Mouse (Mus musculus) hindbrain, embryonic 13.5 days (tissue): ENCODE results near the gene Man1c1. TPM values are rescaled to one million over a fixed set of nuclear protein-coding genes. Genes with fewer than 3 reads are reported as not detected.

ENCODE experiments used
- ATAC-seq: fragments of 200-750 bp; cut with Nextera tagmentation; 2 replicates; pipeline ENCODE4 v1.8.0; 2017; ENCODE audit warnings: moderate TSS enrichment; ENCODE audit not compliant: low FRiP score
- H3K27ac ChIP-seq: fragments of 300-500 bp; sonication (generic); 2 replicates; pipeline ENCODE4 v1.5.1; 2015; ENCODE audit warnings: inconsistent platforms, mild to moderate bottlenecking, moderate library complexity
- H3K27me3 ChIP-seq: fragments of 300-500 bp; sonication (generic); 2 replicates; pipeline ENCODE4 v1.6.1; 2015; ENCODE audit warnings: mild to moderate bottlenecking, inconsistent platforms
- H3K36me3 ChIP-seq: fragments of 300-500 bp; sonication (generic); 2 replicates; pipeline ENCODE4 v1.6.1; 2015; ENCODE audit warnings: mild to moderate bottlenecking, inconsistent platforms
- H3K4me1 ChIP-seq: fragments of 300-500 bp; sonication (generic); replicated peaks from 2 replicates; pipeline ENCODE4 v1.6.1; 2015; ENCODE audit warnings: inconsistent platforms
- H3K4me2 ChIP-seq: fragments of 300-500 bp; sonication (generic); 2 replicates; pipeline ENCODE4 v1.6.1; 2015; ENCODE audit warnings: inconsistent platforms, mild to moderate bottlenecking, moderate library complexity
- H3K4me3 ChIP-seq: fragments of 300-500 bp; sonication (generic); 2 replicates; pipeline ENCODE4 v1.5.1; 2015; ENCODE audit warnings: mild to moderate bottlenecking, inconsistent platforms
- H3K9ac ChIP-seq: fragments of 300-500 bp; sonication (generic); 2 replicates; pipeline ENCODE4 v1.6.1; 2015; ENCODE audit warnings: mild to moderate bottlenecking, inconsistent platforms
- H3K9me3 ChIP-seq: fragments of 300-500 bp; sonication (generic); 2 replicates; pipeline ENCODE4 v1.6.1; 2016; ENCODE audit warnings: inconsistent platforms
- WGBS: fragments of 180-500 bp; shearing (Covaris S2); methylation state at CpG from one replicate; pipeline ENCODE4 v1.1.7; 2015; 5-methylcytosine and 5-hydroxymethylcytosine counted together
- polyA plus RNA-seq: library from polyadenylated mRNA; unstranded; fragments of >200 nt; fragmentation: Nextera tagmentation; extraction: Ambion mirVana; gene quantifications from 2 replicates; pipeline ENCODE4 v1.2.1, GENCODE M21; 2015

Gene Man1c1
- polyA plus RNA-seq, 1 experiment from 2014 or later = 3.8 TPM

DNA sequence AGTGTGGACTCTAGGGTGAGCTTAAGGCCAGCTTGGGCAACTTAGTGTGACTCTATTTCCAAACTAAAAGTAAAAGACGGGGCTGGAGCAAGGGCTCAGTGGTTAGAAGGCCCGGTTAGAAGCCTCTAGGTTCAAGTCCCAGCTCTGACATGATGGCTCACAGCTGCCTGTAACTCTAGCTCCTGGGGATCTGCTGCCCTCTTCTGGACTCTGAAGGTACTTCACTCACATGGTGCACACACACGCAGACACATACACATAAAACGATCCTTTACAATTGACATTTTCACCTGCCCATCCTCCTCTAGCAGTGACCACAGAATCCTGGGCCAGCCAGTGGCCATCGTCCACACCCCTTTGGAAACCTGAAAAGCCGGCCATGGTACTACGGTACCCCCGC lies 154.2 kb downstream of the Man1c1 start:
- ATAC-seq = no peak
- Histone ChIP-seq H3K4me2 (no peak overlapping the region), H3K4me3 (no peak overlapping the region), H3K4me1 (peaks cover 46% of the 10 kb centered on the region), H3K9me3 (peaks cover 8% of the 10 kb centered on the region), H3K36me3 (peaks cover 40% of the 10 kb centered on the region), H3K27me3 (no peaks in the 10 kb centered on the region), H3K9ac (no peak overlapping the region), H3K27ac (no peak overlapping the region)
- 96% methylated on average over 8 of the region's 8 CpGs for WGBS

DNA sequence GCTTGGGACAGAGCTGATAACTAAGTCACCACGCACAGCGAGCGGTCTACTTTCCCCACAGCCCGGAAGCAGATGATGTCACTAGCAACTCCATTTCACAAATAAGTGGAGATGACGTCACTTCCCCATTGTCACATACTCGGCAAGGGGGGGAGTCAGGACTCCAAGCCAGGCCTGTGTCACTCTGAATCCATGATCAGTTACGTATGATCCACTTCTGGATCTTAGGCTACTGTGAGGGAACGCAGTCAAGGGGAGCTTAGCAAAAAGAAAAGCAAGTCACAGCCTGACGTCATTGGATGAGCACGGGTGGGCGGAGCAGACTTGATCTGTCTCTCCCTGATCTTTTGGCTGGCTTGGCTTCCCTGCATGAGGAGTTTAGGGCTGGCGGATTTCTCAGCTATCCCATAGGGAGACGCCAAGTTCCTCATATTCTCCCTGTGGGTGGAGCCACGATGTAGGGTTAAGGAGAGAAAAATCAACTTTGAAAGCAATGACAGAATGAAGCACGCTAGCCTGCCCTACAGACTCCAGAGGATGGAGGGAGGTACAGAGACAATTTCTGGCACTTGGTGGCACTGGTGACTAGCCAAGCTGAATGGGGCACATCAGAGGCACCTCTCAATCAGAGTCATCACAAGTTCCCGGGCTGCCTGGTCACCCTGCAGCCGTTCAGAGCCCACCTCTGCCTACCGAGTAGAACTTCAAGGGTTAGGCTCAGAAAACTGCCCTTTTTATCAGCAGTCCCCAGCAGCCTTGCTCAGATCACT lies 155.7 kb downstream of the Man1c1 start:
- peaks cover 55% of the 10 kb centered on the region for H3K36me3 ChIP-seq

DNA sequence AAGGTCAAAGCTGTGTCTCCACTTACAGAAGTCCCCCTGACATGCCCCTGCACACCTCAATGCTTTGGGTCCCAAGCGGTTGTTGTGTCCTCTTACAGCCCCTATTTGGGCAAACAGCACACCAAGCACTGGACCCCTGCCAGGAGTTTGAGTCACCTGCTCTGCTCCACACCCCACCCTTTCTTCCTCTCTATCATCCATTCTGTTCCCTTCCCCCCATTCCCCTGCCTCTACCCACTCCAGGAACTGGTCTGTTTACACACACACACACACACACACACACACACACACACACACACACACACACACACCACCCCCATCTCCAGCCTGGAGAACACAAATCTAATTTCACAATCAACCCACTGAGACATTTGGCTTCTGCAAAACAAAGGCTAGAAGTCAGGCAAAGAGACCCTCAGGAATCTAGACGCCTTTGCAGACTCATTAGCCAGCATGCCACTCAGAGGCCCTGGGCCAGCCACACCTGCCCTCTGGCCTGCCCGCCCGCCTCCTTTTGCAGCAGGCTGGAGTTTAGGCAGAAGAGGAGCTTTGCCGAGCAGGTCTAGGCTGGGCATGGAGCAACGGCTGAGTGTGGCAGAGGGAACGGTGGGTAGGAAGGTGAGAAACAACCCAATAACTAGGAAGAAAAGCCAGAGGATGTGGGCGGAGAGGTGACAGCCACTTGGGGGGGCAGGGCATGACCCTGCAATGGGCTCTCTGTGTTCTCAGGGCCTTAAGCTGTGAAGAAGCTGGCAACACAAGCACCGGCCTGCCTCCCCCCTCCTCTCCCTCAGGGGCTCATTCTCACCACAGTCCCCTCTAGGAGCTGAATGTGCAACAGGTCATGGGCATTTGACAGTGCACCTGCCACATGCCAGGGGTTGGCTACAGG lies 157.0 kb downstream of the Man1c1 start:
- H3K27ac ChIP-seq = no peak overlapping the region; the same call in 1 of the 2 replicates
- peaks cover 67% of the 10 kb centered on the region for H3K36me3 ChIP-seq
- no peak for ATAC-seq
- 70% methylated on average over 9 of the region's 9 CpGs for WGBS
- H3K9ac ChIP-seq = peak overlapping the region; percentile 43; the same call in 1 of the 2 replicates
- no peak overlapping the region for H3K4me3 ChIP-seq
- no peaks in the 10 kb centered on the region for H3K27me3 ChIP-seq
- H3K4me2 ChIP-seq = no peak overlapping the region
- H3K9me3 ChIP-seq = peaks cover 8% of the 10 kb centered on the region
- peaks cover 41% of the 10 kb centered on the region for H3K4me1 ChIP-seq

More for the DNA sequence above, 155.7 kb downstream of the Man1c1 start:
- H3K27ac ChIP-seq = no peak overlapping the region
- no peak for ATAC-seq
- H3K27me3 ChIP-seq = no peaks in the 10 kb centered on the region
- peak overlapping the region; percentile 46; the same call in 1 of the 2 replicates for H3K9ac ChIP-seq
- H3K4me2 ChIP-seq = no peak overlapping the region
- H3K9me3 ChIP-seq = peaks cover 8% of the 10 kb centered on the region
- peaks cover 46% of the 10 kb centered on the region for H3K4me1 ChIP-seq
- no peak overlapping the region for H3K4me3 ChIP-seq
- 73% methylated on average over 18 of the region's 18 CpGs for WGBS

DNA sequence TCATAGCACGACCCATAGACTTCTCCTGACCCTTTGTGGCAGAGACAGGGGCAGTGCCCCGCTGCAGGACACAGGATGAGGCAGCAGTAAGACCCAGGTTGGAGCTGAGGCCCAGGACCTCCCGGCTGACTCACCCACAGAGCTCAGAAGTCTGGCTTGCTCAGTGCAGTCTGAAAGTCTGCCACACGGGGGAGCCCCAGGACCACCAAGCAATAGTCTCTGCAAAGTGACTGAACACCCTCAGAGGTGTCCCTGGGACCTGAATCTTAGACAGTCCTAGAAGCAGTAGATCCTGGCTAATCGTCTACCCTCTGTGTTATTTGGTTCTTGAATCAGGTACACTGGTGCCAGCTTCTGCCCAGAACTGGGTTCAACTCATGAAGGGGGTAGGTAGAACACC lies 160.8 kb downstream of the Man1c1 start:
- H3K36me3 ChIP-seq = peaks cover 89% of the 10 kb centered on the region
- no peaks in the 10 kb centered on the region for H3K27me3 ChIP-seq
- ATAC-seq = peak; percentile 73
- WGBS = 15% methylated on average over 5 of the region's 5 CpGs
- H3K27ac ChIP-seq = no peak overlapping the region
- H3K4me1 ChIP-seq = peaks cover 19% of the 10 kb centered on the region
- H3K9ac ChIP-seq = no peak overlapping the region
- H3K4me2 ChIP-seq = no peak overlapping the region
- no peak overlapping the region for H3K4me3 ChIP-seq
- H3K9me3 ChIP-seq = no peaks in the 10 kb centered on the region

DNA sequence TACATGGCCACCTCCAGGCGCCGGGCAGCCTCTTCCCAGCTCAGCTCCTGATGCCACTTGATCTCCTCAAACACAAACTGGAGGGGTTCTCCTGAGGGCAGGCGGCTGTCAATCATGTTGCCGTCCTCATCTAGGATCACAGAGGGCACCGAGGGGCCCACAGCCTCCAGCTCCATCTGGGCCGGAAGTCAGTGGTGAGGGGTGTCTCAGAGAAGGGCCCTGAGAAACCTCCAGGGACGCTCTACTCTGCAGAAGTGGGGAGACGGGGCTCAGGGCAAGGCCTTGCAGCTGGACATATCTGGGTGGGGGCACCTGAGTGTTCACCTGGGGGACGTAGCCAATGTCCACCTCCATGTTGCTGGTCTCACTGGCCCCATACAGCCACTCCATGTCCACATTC lies 161.4 kb downstream of the Man1c1 start:
- no peak overlapping the region for H3K9ac ChIP-seq
- H3K27ac ChIP-seq = no peak overlapping the region
- peaks cover 88% of the 10 kb centered on the region for H3K36me3 ChIP-seq
- no peaks in the 10 kb centered on the region for H3K27me3 ChIP-seq
- peaks cover 13% of the 10 kb centered on the region for H3K4me1 ChIP-seq
- H3K9me3 ChIP-seq = no peaks in the 10 kb centered on the region
- WGBS = 96% methylated on average over 9 of the region's 9 CpGs
- H3K4me3 ChIP-seq = no peak overlapping the region
- no peak overlapping the region for H3K4me2 ChIP-seq
- ATAC-seq = no peak

DNA sequence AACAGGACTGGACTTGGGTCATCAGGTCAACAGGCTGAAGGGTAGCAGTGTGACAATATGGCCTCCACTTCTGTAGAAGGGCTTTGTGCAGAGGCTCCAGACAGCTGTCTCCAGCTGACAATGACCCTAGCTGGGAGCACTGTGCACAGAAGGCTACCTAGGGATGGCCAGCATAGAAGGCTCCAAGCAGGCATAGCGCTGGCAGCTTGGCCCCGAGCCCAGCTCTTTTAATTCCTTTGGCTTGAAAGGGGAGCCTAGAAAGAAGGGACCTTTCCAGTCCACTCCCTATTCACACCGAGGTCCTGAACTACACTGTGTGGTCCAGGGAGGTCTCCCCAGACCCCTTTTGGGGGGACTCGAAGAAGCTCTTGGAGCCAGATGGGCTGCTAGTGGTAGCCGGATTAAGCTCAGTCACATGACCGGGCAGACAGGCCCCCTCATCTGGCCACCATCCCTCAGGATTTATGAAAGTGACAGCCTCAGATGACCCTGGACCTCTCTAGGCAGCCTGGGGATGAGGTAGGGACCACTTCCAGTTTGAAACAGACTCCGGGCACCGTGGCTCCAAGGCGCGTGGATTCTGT lies 165.0 kb downstream of the Man1c1 start:
- Histone ChIP-seq H3K9me3 (no peaks in the 10 kb centered on the region), H3K9ac (no peak overlapping the region), H3K4me3 (no peak overlapping the region), H3K27me3 (no peaks in the 10 kb centered on the region), H3K4me2 (no peak overlapping the region), H3K27ac (no peak overlapping the region), H3K4me1 (peaks cover 14% of the 10 kb centered on the region), H3K36me3 (peaks cover 57% of the 10 kb centered on the region)
- no peak for ATAC-seq
- 90% methylated on average over 10 of the region's 10 CpGs for WGBS

DNA sequence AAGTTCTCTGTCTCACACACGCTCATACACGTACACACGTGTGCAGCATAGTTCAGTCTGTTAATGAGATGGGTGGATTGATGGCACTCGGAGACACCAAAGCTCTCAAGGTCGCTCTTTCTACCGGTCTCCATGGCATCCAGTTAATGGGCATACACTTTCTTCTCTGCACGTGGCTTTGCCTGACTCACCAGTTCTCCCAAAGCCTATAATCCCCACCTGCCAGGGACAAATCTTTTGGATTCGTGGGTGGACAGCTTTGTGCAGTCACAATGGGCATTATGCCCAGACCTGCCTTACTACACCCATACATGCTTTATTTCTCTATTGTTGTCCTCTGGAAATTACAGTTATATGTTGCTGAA lies 168.3 kb downstream of the Man1c1 start:
- WGBS = 10% methylated on average over 8 of the region's 8 CpGs
- Histone ChIP-seq H3K36me3 (peaks cover 41% of the 10 kb centered on the region), H3K27me3 (no peaks in the 10 kb centered on the region), H3K4me3 (peak overlapping the region; percentile 99), H3K9ac (peak overlapping the region; percentile 64), H3K27ac (peak overlapping the region; percentile 74), H3K4me2 (peak overlapping the region; percentile 95), H3K4me1 (peaks cover 30% of the 10 kb centered on the region), H3K9me3 (no peaks in the 10 kb centered on the region)
- ATAC-seq = peak; percentile 32; the same call in 1 of the 2 replicates

DNA sequence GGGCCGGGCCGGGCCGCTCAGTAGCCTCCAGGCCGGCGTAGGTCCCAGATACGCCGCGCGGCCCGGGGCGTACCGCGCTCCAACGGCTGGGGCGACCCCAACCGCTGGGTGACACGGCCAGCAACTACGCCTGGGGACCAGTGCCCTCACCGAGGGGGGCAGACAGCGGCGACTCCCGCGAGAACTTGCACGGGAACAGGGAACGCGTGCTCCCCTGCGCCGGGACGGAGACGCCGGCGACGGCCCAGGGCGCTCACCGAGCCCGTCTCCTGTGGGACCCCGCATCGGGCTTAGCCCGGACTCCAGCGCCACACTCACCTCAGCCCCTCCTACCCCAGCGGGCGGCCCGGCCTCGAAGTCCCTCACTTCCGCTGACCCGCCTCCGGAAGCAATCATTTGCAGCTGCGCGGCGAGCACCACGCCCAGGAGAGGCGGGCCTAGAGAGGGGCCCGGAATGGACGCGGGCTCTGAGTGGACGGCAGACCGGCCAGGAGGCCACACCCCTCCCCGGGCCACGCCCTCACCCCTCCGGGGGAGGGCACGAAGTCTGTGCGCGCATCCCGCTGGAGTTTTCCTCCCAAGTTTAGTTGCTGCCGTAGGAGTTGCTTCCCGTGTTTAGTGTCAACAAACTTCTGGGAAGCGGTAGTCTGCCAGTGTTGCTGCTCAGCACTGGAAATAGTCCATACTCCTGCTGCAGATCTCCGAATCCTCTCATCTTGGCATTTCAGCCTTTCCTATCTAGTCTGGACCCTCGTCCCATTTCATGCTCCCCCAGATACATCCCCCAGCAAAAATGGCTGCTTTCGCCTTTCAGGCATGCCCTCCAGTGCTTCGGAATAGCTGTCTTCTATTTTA lies 168.9 kb downstream of the Man1c1 start, which contains the start of gene Mtfr1l:
Gene Mtfr1l, minus strand, starts transcription at position 456 of the 855 bp plus-strand sequence.
- H3K4me1 ChIP-seq = peaks cover 30% of the 10 kb centered on the region

DNA sequence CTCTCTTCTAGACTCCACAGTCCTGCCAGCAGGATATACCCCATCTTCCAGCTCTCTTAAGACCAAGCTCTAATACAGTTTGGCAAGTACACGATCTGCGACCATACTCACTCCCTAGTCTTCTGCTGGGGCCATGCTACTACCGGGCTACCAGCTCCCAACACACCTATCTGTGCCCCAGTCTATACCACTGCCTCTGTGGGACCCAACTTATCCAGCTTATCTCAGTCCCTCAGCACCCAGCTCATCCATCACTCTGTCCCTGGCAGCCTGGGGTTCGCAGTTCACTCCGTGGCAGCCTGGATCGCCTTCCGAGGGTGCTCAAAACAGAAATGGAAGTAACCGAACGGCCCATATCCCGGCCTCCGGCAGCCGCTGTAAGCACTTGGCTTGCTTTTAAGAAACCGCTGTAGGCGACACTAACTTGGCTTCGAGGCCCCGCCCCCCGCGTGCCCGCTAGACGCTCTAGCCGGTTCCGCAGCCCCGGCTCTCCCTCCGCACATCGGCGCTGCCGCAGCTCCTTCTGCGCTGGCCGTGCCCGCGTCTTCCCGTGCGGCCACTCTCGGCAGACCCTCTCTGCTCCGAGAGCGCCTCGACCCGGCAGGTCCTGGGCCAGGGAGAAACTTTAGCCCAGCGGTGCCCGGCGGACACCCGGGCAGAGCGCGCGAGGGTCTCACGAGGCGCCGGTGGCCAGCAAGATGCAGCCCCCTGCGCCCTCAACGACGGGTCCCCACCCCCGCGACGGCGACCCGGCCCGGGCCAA lies 169.8 kb downstream of the Man1c1 start:
- 2% methylated on average over 57 of the region's 57 CpGs for WGBS
- Histone ChIP-seq H3K27ac (peak overlapping the region; percentile 90), H3K4me3 (peak overlapping the region; percentile 99), H3K4me2 (peak overlapping the region; percentile 95), H3K9me3 (no peaks in the 10 kb centered on the region), H3K9ac (peak overlapping the region; percentile 91), H3K27me3 (no peaks in the 10 kb centered on the region), H3K4me1 (peaks cover 30% of the 10 kb centered on the region), H3K36me3 (peaks cover 41% of the 10 kb centered on the region)
- no peak; the same call in 1 of the 2 replicates for ATAC-seq

More for the DNA sequence above, 168.9 kb downstream of the Man1c1 start, which contains the start of gene Mtfr1l:
- peak within 1 kb of the TSS; percentile 90 for H3K27ac ChIP-seq
- peaks cover 41% of the 10 kb centered on the region for H3K36me3 ChIP-seq
- no peaks in the 10 kb centered on the region for H3K27me3 ChIP-seq
- peak within 1 kb of the TSS; percentile 95 for H3K4me2 ChIP-seq
- peak within 1 kb of the TSS; percentile 91 for H3K9ac ChIP-seq
- no peaks in the 10 kb centered on the region for H3K9me3 ChIP-seq
- peak within 1 kb of the TSS; percentile 99 for H3K4me3 ChIP-seq
- WGBS = under 1% methylated on average over 70 of the region's 71 CpGs
- ATAC-seq = peak; percentile 96

DNA sequence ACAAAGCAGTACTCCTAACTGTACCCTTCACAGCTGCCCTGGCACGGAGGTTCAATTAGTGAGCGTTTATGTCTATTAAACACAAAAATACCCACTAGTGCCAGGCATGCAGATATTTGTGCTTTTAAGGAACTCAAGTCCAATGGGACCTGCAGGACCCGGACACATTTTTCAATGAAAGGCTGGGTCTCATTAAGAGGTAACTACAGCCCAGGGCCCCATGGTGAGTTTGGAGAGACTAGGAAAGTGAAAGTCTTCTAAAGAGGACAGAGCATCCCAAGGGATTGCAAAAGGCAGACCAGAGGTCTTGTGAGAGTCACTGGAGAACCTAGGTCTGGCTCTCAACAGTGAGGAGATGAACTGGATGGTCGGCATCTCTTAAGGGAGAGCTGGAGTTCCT lies 170.7 kb downstream of the Man1c1 start:
- peak overlapping the region; percentile 91 for H3K9ac ChIP-seq
- H3K4me3 ChIP-seq = peak overlapping the region; percentile 99

DNA sequence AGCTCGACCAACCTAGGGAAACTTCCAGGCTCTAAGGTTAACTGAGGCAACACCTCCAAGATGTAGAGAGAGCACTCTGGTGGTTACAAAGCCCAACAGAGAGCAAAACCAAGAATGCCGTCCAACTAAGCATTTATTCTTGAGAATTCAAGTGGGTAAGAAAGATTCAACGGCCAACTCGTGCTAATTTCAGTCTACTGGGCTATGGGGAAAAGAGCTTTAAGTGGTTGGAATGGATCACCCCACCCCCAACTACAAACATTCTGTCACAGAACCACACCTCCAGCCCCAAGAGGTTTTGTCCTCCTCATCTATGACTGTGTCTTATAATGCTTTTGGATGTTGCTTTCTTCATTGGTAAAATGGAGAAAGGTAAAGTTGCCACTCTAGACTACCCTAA lies 171.2 kb downstream of the Man1c1 start:
- Histone ChIP-seq H3K36me3 (peaks cover 42% of the 10 kb centered on the region), H3K4me2 (no peak overlapping the region), H3K9me3 (no peaks in the 10 kb centered on the region), H3K4me1 (peaks cover 30% of the 10 kb centered on the region), H3K27ac (no peak overlapping the region), H3K4me3 (no peak overlapping the region), H3K27me3 (no peaks in the 10 kb centered on the region), H3K9ac (no peak overlapping the region)
- no peak for ATAC-seq
- 84% methylated on average over 4 of the region's 4 CpGs for WGBS

More for the DNA sequence above, 170.7 kb downstream of the Man1c1 start:
- Histone ChIP-seq H3K4me1 (peaks cover 30% of the 10 kb centered on the region), H3K4me2 (peak overlapping the region; percentile 95), H3K27me3 (no peaks in the 10 kb centered on the region), H3K27ac (no peak overlapping the region), H3K36me3 (peaks cover 41% of the 10 kb centered on the region), H3K9me3 (no peaks in the 10 kb centered on the region)
- no peak for ATAC-seq
- 90% methylated on average over 4 of the region's 4 CpGs for WGBS
